In genomic region chr15:80011194-80011593, GRCm38 (mm10) we compare ENCODE assay signal across 8 mouse cellular contexts. TPM values are rescaled to one million over a fixed set of nuclear protein-coding genes. Genes with fewer than 3 reads are reported as not detected.
A peak's percentile ranks its signal among the peaks of the same experiment; 100 is the strongest.
DNase-seq lines count a peak whose midpoint lies in the region; ATAC-seq lines count a peak whose summit lies in the region.

No protein-coding gene starts in this region.

- H3K36me3 ChIP-seq in embryonic facial prominence, embryonic 10.5 days (replicated peaks), result no peaks in the 10 kb centered on the region
- no peaks in the 10 kb centered on the region for H3K36me3 ChIP-seq in hindbrain, embryonic 14.5 days (replicated peaks; ENCODE audit: control insufficient read depth, insufficient read depth)
- no peaks in the 10 kb centered on the region for H3K36me3 ChIP-seq in midbrain, embryonic 11.5 days (ENCODE audit: control insufficient read depth, insufficient read depth, low read length)

- peaks cover 47% of the 10 kb centered on the region for H3K4me1 ChIP-seq in embryonic facial prominence, embryonic 10.5 days
- peaks cover 21% of the 10 kb centered on the region for H3K4me1 ChIP-seq in hindbrain, embryonic 14.5 days (replicated peaks; ENCODE audit: control insufficient read depth, insufficient read depth, low read length)
- H3K4me1 ChIP-seq in midbrain, embryonic 11.5 days (ENCODE audit: control insufficient read depth, insufficient read depth, low read length), result peaks cover 22% of the 10 kb centered on the region

- 48% methylated on average over 6 of the region's 6 CpGs for WGBS in embryonic facial prominence, embryonic 10.5 days
- WGBS in hindbrain, embryonic 14.5 days, result 39% methylated on average over 6 of the region's 6 CpGs
- WGBS in midbrain, embryonic 11.5 days, result 43% methylated on average over 6 of the region's 6 CpGs

- H3K9me3 ChIP-seq in embryonic facial prominence, embryonic 10.5 days, result no peaks in the 10 kb centered on the region
- H3K9me3 ChIP-seq in hindbrain, embryonic 14.5 days (ENCODE audit: control insufficient read depth, low read length), result no peaks in the 10 kb centered on the region
- H3K9me3 ChIP-seq in midbrain, embryonic 11.5 days (ENCODE audit: control insufficient read depth, low read length), result no peaks in the 10 kb centered on the region

- peaks cover 76% of the 10 kb centered on the region for H3K27me3 ChIP-seq in embryonic facial prominence, embryonic 10.5 days (replicated peaks; ENCODE audit: low read depth, poor library complexity, severe bottlenecking)
- H3K27me3 ChIP-seq in hindbrain, embryonic 14.5 days (ENCODE audit: control insufficient read depth, insufficient read depth, low read length), result peaks cover 43% of the 10 kb centered on the region
- peaks cover 59% of the 10 kb centered on the region for H3K27me3 ChIP-seq in midbrain, embryonic 11.5 days (ENCODE audit: control insufficient read depth, insufficient read depth, low read length)

- peak overlapping the region; percentile 72 for H3K4me3 ChIP-seq in embryonic facial prominence, embryonic 10.5 days
- H3K4me3 ChIP-seq in hindbrain, embryonic 14.5 days (replicated peaks; ENCODE audit: low read length), result peak overlapping the region; percentile 81; the same call in 1 of the 2 replicates
- H3K4me3 ChIP-seq in midbrain, embryonic 11.5 days (ENCODE audit: low read depth, low read length), result no peak overlapping the region

- H3K9ac ChIP-seq in hindbrain, embryonic 14.5 days, result no peak overlapping the region
- no peak overlapping the region for H3K9ac ChIP-seq in midbrain, embryonic 11.5 days (ENCODE audit: low read length)

- DNase-seq in layer of hippocampus, adult 11-12 months (ENCODE audit: low spot score), result peak; percentile 48
- DNase-seq in layer of hippocampus, postnatal 25 days (ENCODE audit: extremely low spot score in 1 of 2, low spot score in 1 of 2), result no peak
- DNase-seq in embryonic facial prominence, embryonic 10.5 days (ENCODE audit: low spot score), result no peak
- no peak for DNase-seq in hindbrain, embryonic 14.5 days (ENCODE audit: low spot score)
- DNase-seq in midbrain, embryonic 11.5 days (ENCODE audit: low spot score, missing footprints), result peak; percentile 68

- H3K27ac ChIP-seq in embryonic facial prominence, embryonic 10.5 days (replicated peaks), result no peak overlapping the region
- no peak overlapping the region for H3K27ac ChIP-seq in hindbrain, embryonic 14.5 days
- H3K27ac ChIP-seq in midbrain, embryonic 11.5 days (ENCODE audit: low read depth, low read length), result no peak overlapping the region

- H3K4me2 ChIP-seq in hindbrain, embryonic 14.5 days (replicated peaks), result peak overlapping the region; percentile 95
- no peak overlapping the region for H3K4me2 ChIP-seq in midbrain, embryonic 11.5 days

- no peak for ATAC-seq in hindbrain, embryonic 14.5 days (ENCODE audit: low FRiP score)
- no peak for ATAC-seq in midbrain, embryonic 11.5 days (ENCODE audit: low FRiP score)
- ATAC-seq in CD4-positive, CD25-positive, alpha-beta regulatory T cell, adult 4 months, result no peak
- no peak for ATAC-seq in activated CD4-positive, CD25-positive, alpha-beta regulatory T cell, adult 4 months
- no peak for ATAC-seq in megakaryocyte-erythroid progenitor cell, adult 5-6 weeks (replicated peaks; ENCODE audit: low FRiP score, low TSS enrichment, poor library complexity, severe bottlenecking)

RNA-seq across cellular contexts. Expression of gene Pdgfb, which starts 3.6 kb away (rescaled TPM):
- 10 to 100 TPM; 28.9 to 33.6 TPM for total RNA-seq in layer of hippocampus, postnatal 25 days (2021)
- polyA plus RNA-seq in embryonic facial prominence, embryonic 10.5 days (2016; fragmentation: Nextera tagmentation; extraction: Ambion mirVana), result 1.4 and 1.6 TPM in 2 replicates
- 7.3 and 7.5 TPM in 2 replicates for polyA plus RNA-seq in hindbrain, embryonic 14.5 days (2014; fragmentation: Nextera tagmentation; extraction: Ambion mirVana)
- polyA plus RNA-seq in midbrain, embryonic 11.5 days (2014; fragmentation: Nextera tagmentation; extraction: Ambion mirVana), result 1.5 and 2.0 TPM in 2 replicates
- 1 to 10 TPM; 1.4 to 2.8 TPM for polyA plus RNA-seq in CD4-positive, CD25-positive, alpha-beta regulatory T cell, adult 4 months (2017; shearing (Covaris generic))
- polyA plus RNA-seq in activated CD4-positive, CD25-positive, alpha-beta regulatory T cell, adult 4 months (2017; shearing (Covaris generic)), result 1 to 10 TPM in 1 of 2 experiments, under 1 TPM in 1; 0.68 to 1.1 TPM
- 0.39 and 0.99 TPM in 2 replicates for total RNA-seq in megakaryocyte-erythroid progenitor cell, adult 5-6 weeks (2014; fragmentation: Nextera tagmentation)
- 0.11 TPM in 1 of 2 replicates, not detected in the other for total RNA-seq in megakaryocyte-erythroid progenitor cell, adult 5-6 weeks (2017)

RNA-seq across cellular contexts. Expression of gene Cbx7, which starts 40.3 kb away (rescaled TPM):
- total RNA-seq in layer of hippocampus, postnatal 25 days (2021), result 10 to 100 TPM; 32.1 to 35.7 TPM
- polyA plus RNA-seq in embryonic facial prominence, embryonic 10.5 days (2016; fragmentation: Nextera tagmentation; extraction: Ambion mirVana), result 2.1 and 2.4 TPM in 2 replicates
- 3.2 and 4.0 TPM in 2 replicates for polyA plus RNA-seq in hindbrain, embryonic 14.5 days (2014; fragmentation: Nextera tagmentation; extraction: Ambion mirVana)
- 1.4 and 1.9 TPM in 2 replicates for polyA plus RNA-seq in midbrain, embryonic 11.5 days (2014; fragmentation: Nextera tagmentation; extraction: Ambion mirVana)
- polyA plus RNA-seq in CD4-positive, CD25-positive, alpha-beta regulatory T cell, adult 4 months (2017; shearing (Covaris generic)), result 10 to 100 TPM; 48.1 to 54.3 TPM
- 10 to 100 TPM; 21.9 to 30.3 TPM for polyA plus RNA-seq in activated CD4-positive, CD25-positive, alpha-beta regulatory T cell, adult 4 months (2017; shearing (Covaris generic))
- 6.8 and 9.9 TPM in 2 replicates for total RNA-seq in megakaryocyte-erythroid progenitor cell, adult 5-6 weeks (2014; fragmentation: Nextera tagmentation)
- 2.5 and 4.4 TPM in 2 replicates for total RNA-seq in megakaryocyte-erythroid progenitor cell, adult 5-6 weeks (2017)

Comparison
In these comparisons a context has a peak if more than half of its experiments do, and no peak if none do; other contexts are left out.
1. DNase-seq: peak in layer of hippocampus, adult 11-12 months (single experiment) and midbrain, embryonic 11.5 days (single experiment); none in layer of hippocampus, postnatal 25 days (0 of 2), embryonic facial prominence, embryonic 10.5 days (single experiment) and hindbrain, embryonic 14.5 days (single experiment).